Mouse (Mus musculus) cerebellum, adult 2 months (tissue): ENCODE results near the gene Trp73.

Experiments
- CTCF ChIP-seq: fragments of 200-500 bp; IDR thresholded peaks from 2 replicates; pipeline ENCODE4 v1.5.1; 2011; ENCODE audit warnings: low read depth, mild to moderate bottlenecking, control low read depth, low read length, moderate library complexity, borderline replicate concordance; ENCODE audit not compliant: insufficient read depth
- POLR2A ChIP-seq: fragments of 200-500 bp; IDR thresholded peaks from 2 replicates; pipeline ENCODE4 v1.6.1; 2011; ENCODE audit warnings: low read length, control low read depth, borderline replicate concordance; ENCODE audit not compliant: insufficient read depth

DNA sequence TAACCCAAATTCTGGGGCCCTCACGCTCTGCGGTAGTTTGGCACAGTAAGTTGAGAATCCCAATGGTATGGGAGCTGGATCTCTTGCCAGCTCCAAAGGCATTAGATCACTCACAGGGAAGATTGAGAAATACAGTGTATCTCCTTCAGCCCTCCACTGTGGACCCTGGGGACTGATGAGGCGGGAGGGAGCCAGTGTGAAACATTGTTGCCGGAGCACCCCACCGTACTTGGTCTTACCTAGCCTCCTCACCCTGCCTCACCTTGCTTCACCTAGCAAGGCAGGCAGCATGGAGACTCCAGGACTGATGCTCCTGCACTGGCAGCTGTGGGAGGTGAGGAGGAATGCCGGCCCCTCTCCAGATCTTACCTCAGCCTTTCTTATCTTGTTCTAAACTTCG lies 84.5 kb downstream of the Trp73 start:
- TF ChIP-seq CTCF, result no peak
- no peak for TF ChIP-seq POLR2A
